Mouse (Mus musculus): ENCODE data around the gene Txndc15. TPM values are rescaled to one million over a fixed set of nuclear protein-coding genes. Genes with fewer than 3 reads are reported as not detected.

The Txndc15 gene
- polyA plus RNA-seq, 1 experiment from 2014 or later, result 101 TPM

Other genes starting within 250 kb of the Txndc15 start
- gene Dbn1, start 226.5 kb upstream of the Txndc15 start, polyA plus RNA-seq (2015; fragmentation: Nextera tagmentation; extraction: Ambion mirVana), result 162 and 172 TPM in 2 replicates
- 147 and 213 TPM in 2 replicates for gene Pdlim7, start 201.0 kb upstream of the Txndc15 start, polyA plus RNA-seq (2015; fragmentation: Nextera tagmentation; extraction: Ambion mirVana)
- 4.7 and 5.7 TPM in 2 replicates for gene Dok3, start 185.4 kb upstream of the Txndc15 start, polyA plus RNA-seq (2015; fragmentation: Nextera tagmentation; extraction: Ambion mirVana)
- gene Ddx41, start 178.0 kb upstream of the Txndc15 start, polyA plus RNA-seq (2015; fragmentation: Nextera tagmentation; extraction: Ambion mirVana), result 56.1 and 56.7 TPM in 2 replicates
- 34.8 and 35.4 TPM in 2 replicates for gene Fam193b, start 143.5 kb upstream of the Txndc15 start, polyA plus RNA-seq (2015; fragmentation: Nextera tagmentation; extraction: Ambion mirVana)
- 214 and 263 TPM in 2 replicates for gene Tmed9, start 140.9 kb upstream of the Txndc15 start, polyA plus RNA-seq (2015; fragmentation: Nextera tagmentation; extraction: Ambion mirVana)
- 34.0 TPM in 2 replicates for gene B4galt7, start 114.8 kb upstream of the Txndc15 start, polyA plus RNA-seq (2015; fragmentation: Nextera tagmentation; extraction: Ambion mirVana)
- 56.0 and 57.8 TPM in 2 replicates for gene Caml, start 91.6 kb upstream of the Txndc15 start, polyA plus RNA-seq (2015; fragmentation: Nextera tagmentation; extraction: Ambion mirVana)
- 30.7 and 33.4 TPM in 2 replicates for gene Ddx46, start 79.6 kb upstream of the Txndc15 start, polyA plus RNA-seq (2015; fragmentation: Nextera tagmentation; extraction: Ambion mirVana)
- 47.0 and 54.3 TPM in 2 replicates for gene B230219D22Rik, start 21.5 kb upstream of the Txndc15 start, polyA plus RNA-seq (2015; fragmentation: Nextera tagmentation; extraction: Ambion mirVana)
- gene Pcbd2, start 12.7 kb downstream of the Txndc15 start, polyA plus RNA-seq (2015; fragmentation: Nextera tagmentation; extraction: Ambion mirVana), result 44.3 and 44.5 TPM in 2 replicates
- gene Catsper3, start 69.9 kb downstream of the Txndc15 start, polyA plus RNA-seq (2015; fragmentation: Nextera tagmentation; extraction: Ambion mirVana), result 0.22 TPM in 1 of 2 replicates, not detected in the other
- gene Pitx1, start 121.5 kb downstream of the Txndc15 start, polyA plus RNA-seq (2015; fragmentation: Nextera tagmentation; extraction: Ambion mirVana), result 22.6 and 37.5 TPM in 2 replicates